In genomic region chr2:33436035-33436580, GRCm38 (mm10) we compare ENCODE assay signal across 7 mouse cellular contexts. TPM values are rescaled to one million over a fixed set of nuclear protein-coding genes. Genes with fewer than 3 reads are reported as not detected.
DNase-seq lines count a peak whose midpoint lies in the region; ATAC-seq and TF ChIP-seq lines count a peak whose summit lies in the region.

No protein-coding gene starts in this region.

- no peaks in the 10 kb centered on the region for H3K36me3 ChIP-seq in hindbrain, postnatal 0 days (ENCODE audit: insufficient read depth, low read length)
- no peaks in the 10 kb centered on the region for H3K36me3 ChIP-seq in midbrain, embryonic 11.5 days (ENCODE audit: control insufficient read depth, insufficient read depth, low read length)
- H3K36me3 ChIP-seq in thymus, adult 2 months (ENCODE audit: control insufficient read depth, insufficient read depth, low read length) = no peaks in the 10 kb centered on the region

- ATAC-seq in hindbrain, postnatal 0 days = peak; percentile 35; the same call in 1 of the 2 replicates
- no peak for ATAC-seq in midbrain, embryonic 11.5 days (ENCODE audit: low FRiP score)

- H3K9ac ChIP-seq in hindbrain, postnatal 0 days (replicated peaks; ENCODE audit: low read length) = peak overlapping the region; percentile 18
- H3K9ac ChIP-seq in midbrain, embryonic 11.5 days (ENCODE audit: low read length) = peak overlapping the region; percentile 34

- H3K4me3 ChIP-seq in hindbrain, postnatal 0 days (ENCODE audit: low read length) = peak overlapping the region; percentile 8; the same call in 1 of the 2 replicates
- H3K4me3 ChIP-seq in midbrain, embryonic 11.5 days (ENCODE audit: low read depth, low read length) = no peak overlapping the region
- H3K4me3 ChIP-seq in thymus, adult 2 months (ENCODE audit: control insufficient read depth, insufficient read depth, low read length) = no peak overlapping the region

- TF ChIP-seq CTCF in hindbrain, postnatal 0 days (IDR thresholded peaks at IDR 0.05; ENCODE audit: low read depth) = no peak
- no peak for TF ChIP-seq CTCF in thymus, adult 2 months (IDR thresholded peaks at IDR 0.05; ENCODE audit: borderline replicate concordance, control insufficient read depth, extremely low read depth, insufficient read depth, low read length, poor library complexity)

- H3K27me3 ChIP-seq in hindbrain, postnatal 0 days (ENCODE audit: insufficient read depth, low read length) = no peaks in the 10 kb centered on the region
- H3K27me3 ChIP-seq in midbrain, embryonic 11.5 days (ENCODE audit: control insufficient read depth, insufficient read depth, low read length) = no peaks in the 10 kb centered on the region
- no peaks in the 10 kb centered on the region for H3K27me3 ChIP-seq in thymus, adult 2 months (ENCODE audit: control insufficient read depth, insufficient read depth, low read length)

- TF ChIP-seq POLR2A in thymus, adult 2 months (IDR thresholded peaks at IDR 0.05; ENCODE audit: control insufficient read depth, extremely low read depth, insufficient read depth, low read length, poor library complexity) = no peak

- no peaks in the 10 kb centered on the region for H3K9me3 ChIP-seq in hindbrain, postnatal 0 days (ENCODE audit: low read length)
- H3K9me3 ChIP-seq in midbrain, embryonic 11.5 days (ENCODE audit: control insufficient read depth, low read length) = no peaks in the 10 kb centered on the region

- peak; percentile 31 for DNase-seq in Muller cell, postnatal 12 days (ENCODE audit: inconsistent ontology term)
- DNase-seq in embryo, embryonic 10.5 days (ENCODE audit: low spot score) = peak; percentile 56
- DNase-seq in hindbrain, postnatal 0 days (ENCODE audit: low spot score) = peak; percentile 39
- peak; percentile 93 for DNase-seq in midbrain, embryonic 11.5 days (ENCODE audit: low spot score, missing footprints)
- no peak for DNase-seq in right cerebral cortex, adult 2 months (ENCODE audit: low spot score in 2 of 2)
- no peak for DNase-seq in thymus, adult 2 months
- no peak for DNase-seq in thymus, postnatal 10 days (ENCODE audit: low spot score in 2 of 2)

- H3K4me2 ChIP-seq in hindbrain, postnatal 0 days (ENCODE audit: low read depth, low read length) = peak overlapping the region; percentile 52
- peak overlapping the region; percentile 33 for H3K4me2 ChIP-seq in midbrain, embryonic 11.5 days

- 5% methylated on average over 16 of the region's 16 CpGs for WGBS in hindbrain, postnatal 0 days
- 10% methylated on average over 16 of the region's 16 CpGs for WGBS in midbrain, embryonic 11.5 days
- WGBS in thymus, adult 2 months = 26% methylated on average over 16 of the region's 16 CpGs

- peaks cover 4% of the 10 kb centered on the region; the same call in 1 of the 2 replicates for H3K4me1 ChIP-seq in hindbrain, postnatal 0 days (ENCODE audit: insufficient read depth, low read length)
- peaks cover 34% of the 10 kb centered on the region for H3K4me1 ChIP-seq in midbrain, embryonic 11.5 days (ENCODE audit: control insufficient read depth, insufficient read depth, low read length)
- no peaks in the 10 kb centered on the region for H3K4me1 ChIP-seq in thymus, adult 2 months (replicated peaks; ENCODE audit: control insufficient read depth, insufficient read depth, low read length)

- no peak overlapping the region; the same call in 1 of the 2 replicates for H3K27ac ChIP-seq in hindbrain, postnatal 0 days
- no peak overlapping the region; the same call in 1 of the 2 replicates for H3K27ac ChIP-seq in midbrain, embryonic 11.5 days (ENCODE audit: low read depth, low read length)
- H3K27ac ChIP-seq in thymus, adult 2 months (ENCODE audit: control insufficient read depth, insufficient read depth, low read length) = no peak overlapping the region

RNA-seq across cellular contexts. Expression of gene Zbtb34, which starts 5.0 kb away (rescaled TPM):
- total RNA-seq in hindbrain, postnatal 0 days (2014; rRNA removed) = 20.6 and 32.9 TPM in 2 replicates
- 2.8 and 3.1 TPM in 2 replicates for polyA plus RNA-seq in hindbrain, postnatal 0 days (2015; fragmentation: Nextera tagmentation; extraction: Ambion mirVana)
- polyA plus RNA-seq in midbrain, embryonic 11.5 days (2014; fragmentation: Nextera tagmentation; extraction: Ambion mirVana) = 8.0 and 8.3 TPM in 2 replicates
- polyA plus RNA-seq in thymus, adult 2 months (2012; rRNA removed) = 22.0 and 27.6 TPM in 2 replicates

RNA-seq across cellular contexts. Expression of gene Zbtb43, which starts 32.3 kb away (rescaled TPM):
- 19.3 and 23.0 TPM in 2 replicates for total RNA-seq in hindbrain, postnatal 0 days (2014; rRNA removed)
- polyA plus RNA-seq in hindbrain, postnatal 0 days (2015; fragmentation: Nextera tagmentation; extraction: Ambion mirVana) = 19.6 and 20.5 TPM in 2 replicates
- 23.9 and 26.1 TPM in 2 replicates for polyA plus RNA-seq in midbrain, embryonic 11.5 days (2014; fragmentation: Nextera tagmentation; extraction: Ambion mirVana)
- polyA plus RNA-seq in thymus, adult 2 months (2012; rRNA removed) = 14.9 and 16.7 TPM in 2 replicates

Comparison
In these comparisons a context has a peak if more than half of its experiments do, and no peak if none do; other contexts are left out.
1. DNase-seq: peak in Muller cell, postnatal 12 days (single experiment), embryo, embryonic 10.5 days (single experiment), hindbrain, postnatal 0 days (single experiment) and midbrain, embryonic 11.5 days (single experiment); none in right cerebral cortex, adult 2 months (0 of 2), thymus, adult 2 months (single experiment) and thymus, postnatal 10 days (0 of 2).